Mouse (Mus musculus): ENCODE data around the gene Tenm4. TPM values are rescaled to one million over a fixed set of nuclear protein-coding genes. Genes with fewer than 3 reads are reported as not detected.

The Tenm4 gene
- polyA plus RNA-seq, 1 experiment from 2014 or later: 5.0 TPM

DNA sequence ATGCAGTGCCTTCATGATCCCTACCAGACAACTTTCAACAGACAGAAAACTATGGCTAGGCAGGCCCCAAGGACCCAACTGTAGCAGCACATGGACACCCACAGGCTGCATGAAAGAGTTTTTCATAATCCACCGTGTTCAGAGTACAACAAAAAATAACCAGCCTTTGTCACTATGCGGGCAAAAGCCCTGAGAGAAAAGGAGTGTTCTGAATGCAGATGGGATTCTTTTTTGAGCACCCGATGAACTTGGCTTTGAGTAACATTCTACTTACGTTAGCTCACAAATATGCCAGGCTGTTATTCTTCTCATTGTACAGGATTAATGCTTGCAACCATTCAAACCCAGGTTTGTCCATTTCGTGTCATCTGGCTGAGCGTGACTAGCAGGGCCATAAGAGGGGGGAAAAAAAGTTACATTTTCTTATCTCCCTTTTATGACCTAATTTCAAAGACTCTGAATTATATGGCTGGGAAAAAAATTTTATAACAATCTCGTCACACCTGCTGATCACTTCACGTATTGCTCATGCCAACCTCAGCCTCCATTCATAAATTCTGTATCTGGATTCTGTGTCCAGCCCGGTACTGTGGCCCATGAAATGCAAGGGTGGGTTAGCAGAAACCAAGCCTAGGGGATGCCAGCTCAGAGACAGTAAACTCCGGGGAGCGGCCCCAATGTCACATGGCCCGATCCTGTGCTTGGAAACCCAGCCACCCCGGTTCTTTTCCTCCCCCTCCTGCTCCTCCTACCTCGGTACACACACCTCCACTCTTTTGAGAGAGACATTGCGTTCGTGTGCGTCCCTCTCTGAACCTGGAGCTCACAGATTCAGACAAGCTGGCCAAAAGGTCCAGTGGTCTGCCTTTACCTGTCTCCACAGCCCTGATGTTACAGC is 732.3 kb downstream of the Tenm4 start:
- Histone ChIP-seq H3K27ac (ENCODE audit: low read length) (no peak overlapping the region), H3K36me3 (ENCODE audit: insufficient read depth, low read length) (no peaks in the 10 kb centered on the region), H3K9ac (replicated peaks; ENCODE audit: low read depth) (no peak overlapping the region), H3K4me2 (replicated peaks; ENCODE audit: low read depth, low read length) (no peak overlapping the region), H3K9me3 (ENCODE audit: low read length) (no peaks in the 10 kb centered on the region), H3K4me3 (ENCODE audit: low read depth, low read length) (no peak overlapping the region), H3K27me3 (replicated peaks; ENCODE audit: insufficient read depth, low read length) (no peaks in the 10 kb centered on the region), H3K4me1 (ENCODE audit: insufficient read depth, low read depth, low read length) (peaks cover 4% of the 10 kb centered on the region; the same call in 1 of the 2 replicates)
- ATAC-seq (no peak), DNase-seq (ENCODE audit: low spot score) (no peak)
- WGBS: 79% methylated on average over 17 of the region's 17 CpGs
- TF ChIP-seq EP300 (IDR thresholded peaks at IDR 0.05) (no peak), CTCF (IDR thresholded peaks at IDR 0.05) (no peak)

DNA sequence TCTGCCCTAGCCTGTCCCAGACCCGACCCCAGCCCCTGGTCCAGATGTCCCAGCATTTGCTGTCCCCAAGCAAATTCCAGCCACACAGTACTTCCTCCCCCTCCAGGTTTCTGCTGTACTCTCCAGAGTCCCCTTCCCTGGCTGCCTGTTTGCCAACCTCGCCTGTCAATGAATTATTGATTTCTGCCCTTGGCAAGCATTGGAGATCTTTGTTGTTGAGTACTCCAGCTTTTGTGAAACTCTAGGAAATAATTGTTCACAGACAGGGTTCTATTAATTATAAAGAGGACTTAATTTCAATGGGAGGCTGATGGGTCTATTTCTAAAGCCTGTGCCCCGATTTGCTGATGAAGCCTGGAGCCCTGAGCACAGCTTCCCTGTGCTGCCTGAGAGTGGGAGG is 733.4 kb downstream of the Tenm4 start:
- no peaks in the 10 kb centered on the region for H3K9me3 ChIP-seq (ENCODE audit: low read length)
- no peak for ATAC-seq
- DNase-seq (ENCODE audit: low spot score): no peak
- no peaks in the 10 kb centered on the region for H3K36me3 ChIP-seq (ENCODE audit: insufficient read depth, low read length)
- H3K4me2 ChIP-seq (replicated peaks; ENCODE audit: low read depth, low read length): no peak overlapping the region
- TF ChIP-seq CTCF (IDR thresholded peaks at IDR 0.05): no peak
- TF ChIP-seq EP300 (IDR thresholded peaks at IDR 0.05): no peak
- H3K4me1 ChIP-seq (ENCODE audit: insufficient read depth, low read depth, low read length): peaks cover 4% of the 10 kb centered on the region; the same call in 1 of the 2 replicates
- WGBS: 53% methylated on average over 3 of the region's 3 CpGs
- no peak overlapping the region for H3K27ac ChIP-seq (ENCODE audit: low read length)
- H3K4me3 ChIP-seq (ENCODE audit: low read depth, low read length): no peak overlapping the region
- no peaks in the 10 kb centered on the region for H3K27me3 ChIP-seq (replicated peaks; ENCODE audit: insufficient read depth, low read length)
- H3K9ac ChIP-seq (replicated peaks; ENCODE audit: low read depth): no peak overlapping the region

GRCm38 (mm10) chr7:96904936-96905335 is 733.9 kb downstream of the Tenm4 start:
- Histone ChIP-seq H3K4me2 (replicated peaks; ENCODE audit: low read depth, low read length) (no peak overlapping the region), H3K9me3 (ENCODE audit: low read length) (no peaks in the 10 kb centered on the region), H3K27ac (ENCODE audit: low read length) (no peak overlapping the region), H3K27me3 (replicated peaks; ENCODE audit: insufficient read depth, low read length) (no peaks in the 10 kb centered on the region), H3K9ac (replicated peaks; ENCODE audit: low read depth) (no peak overlapping the region), H3K4me1 (ENCODE audit: insufficient read depth, low read depth, low read length) (peaks cover 4% of the 10 kb centered on the region; the same call in 1 of the 2 replicates), H3K4me3 (ENCODE audit: low read depth, low read length) (no peak overlapping the region), H3K36me3 (ENCODE audit: insufficient read depth, low read length) (no peaks in the 10 kb centered on the region)
- DNase-seq (ENCODE audit: low spot score): peak; percentile 15
- peak; percentile 43; the same call in 1 of the 2 replicates for ATAC-seq
- WGBS: 68% methylated on average over 1 of the region's 1 CpGs
- TF ChIP-seq EP300 (IDR thresholded peaks at IDR 0.05): no peak
- TF ChIP-seq CTCF (IDR thresholded peaks at IDR 0.05): no peak

GRCm38 (mm10) chr7:96905422-96905821 is 734.4 kb downstream of the Tenm4 start:
- H3K36me3 ChIP-seq (ENCODE audit: insufficient read depth, low read length): no peaks in the 10 kb centered on the region
- no peak for ATAC-seq
- H3K27ac ChIP-seq (ENCODE audit: low read length): no peak overlapping the region
- H3K27me3 ChIP-seq (replicated peaks; ENCODE audit: insufficient read depth, low read length): no peaks in the 10 kb centered on the region
- no peaks in the 10 kb centered on the region for H3K9me3 ChIP-seq (ENCODE audit: low read length)
- no peak overlapping the region for H3K4me3 ChIP-seq (ENCODE audit: low read depth, low read length)
- DNase-seq (ENCODE audit: low spot score): no peak
- TF ChIP-seq EP300 (IDR thresholded peaks at IDR 0.05) (no peak), CTCF (IDR thresholded peaks at IDR 0.05) (no peak)
- WGBS: 85% methylated on average over 3 of the region's 3 CpGs
- H3K9ac ChIP-seq (replicated peaks; ENCODE audit: low read depth): no peak overlapping the region
- peaks cover 4% of the 10 kb centered on the region; the same call in 1 of the 2 replicates for H3K4me1 ChIP-seq (ENCODE audit: insufficient read depth, low read depth, low read length)
- no peak overlapping the region for H3K4me2 ChIP-seq (replicated peaks; ENCODE audit: low read depth, low read length)

DNA sequence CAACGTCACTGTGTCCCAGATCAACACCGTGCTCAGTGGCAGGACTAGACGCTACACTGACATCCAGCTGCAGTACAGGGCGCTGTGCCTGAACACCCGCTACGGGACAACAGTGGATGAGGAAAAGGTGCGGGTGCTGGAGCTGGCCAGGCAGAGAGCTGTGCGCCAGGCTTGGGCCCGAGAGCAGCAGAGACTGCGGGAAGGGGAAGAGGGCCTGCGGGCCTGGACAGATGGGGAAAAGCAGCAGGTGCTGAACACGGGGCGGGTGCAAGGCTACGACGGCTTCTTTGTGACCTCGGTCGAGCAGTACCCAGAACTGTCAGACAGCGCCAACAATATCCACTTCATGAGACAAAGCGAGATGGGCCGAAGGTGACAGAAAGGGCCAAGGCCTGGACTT is 735.2 kb downstream of the Tenm4 start:
- Histone ChIP-seq H3K9me3 (ENCODE audit: low read length) (no peaks in the 10 kb centered on the region), H3K36me3 (ENCODE audit: insufficient read depth, low read length) (no peaks in the 10 kb centered on the region), H3K27ac (ENCODE audit: low read length) (no peak overlapping the region), H3K4me2 (replicated peaks; ENCODE audit: low read depth, low read length) (no peak overlapping the region), H3K4me3 (ENCODE audit: low read depth, low read length) (no peak overlapping the region), H3K4me1 (ENCODE audit: insufficient read depth, low read depth, low read length) (peaks cover 4% of the 10 kb centered on the region; the same call in 1 of the 2 replicates), H3K9ac (replicated peaks; ENCODE audit: low read depth) (no peak overlapping the region), H3K27me3 (replicated peaks; ENCODE audit: insufficient read depth, low read length) (no peaks in the 10 kb centered on the region)
- ATAC-seq (no peak), DNase-seq (ENCODE audit: low spot score) (no peak)
- 88% methylated on average over 20 of the region's 20 CpGs for WGBS
- TF ChIP-seq EP300 (IDR thresholded peaks at IDR 0.05) (no peak), CTCF (IDR thresholded peaks at IDR 0.05) (no peak)

DNA sequence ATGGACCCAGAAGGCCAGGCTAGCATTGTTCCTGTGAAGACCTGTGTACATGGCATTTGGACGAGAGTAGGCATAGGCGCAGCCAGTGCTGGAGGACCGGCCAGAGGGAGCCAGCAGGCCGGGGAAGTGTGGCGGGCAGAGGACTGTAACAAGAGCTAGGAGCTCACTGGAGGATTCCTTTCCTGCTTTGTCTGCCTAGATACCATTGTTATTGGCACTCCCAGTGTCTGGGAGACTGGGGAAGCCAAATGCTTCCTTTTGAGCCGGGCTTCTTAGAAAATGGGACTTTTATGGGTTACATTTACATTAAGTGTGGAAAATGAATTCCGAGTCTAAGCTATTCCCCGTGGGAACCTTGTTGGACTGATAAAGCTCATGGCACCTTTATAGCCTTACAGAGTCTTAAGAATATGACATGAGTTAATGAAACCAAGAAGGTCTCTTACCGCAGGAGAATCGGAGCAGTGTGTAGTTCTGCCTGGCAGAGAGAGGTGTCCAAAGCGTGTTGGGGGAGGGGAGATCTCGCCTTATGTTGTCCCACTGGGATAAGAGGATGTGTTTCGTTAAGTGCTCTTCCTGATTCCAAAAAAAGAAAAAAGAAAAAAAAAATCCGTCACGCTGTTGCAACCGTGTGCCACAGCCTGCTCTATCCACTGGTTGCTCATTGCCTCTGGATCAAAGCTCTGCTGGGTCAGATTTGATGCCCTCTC is 737.1 kb downstream of the Tenm4 start:
- ATAC-seq: no peak
- Histone ChIP-seq H3K9ac (replicated peaks; ENCODE audit: low read depth) (no peak overlapping the region), H3K27ac (ENCODE audit: low read length) (no peak overlapping the region), H3K9me3 (ENCODE audit: low read length) (no peaks in the 10 kb centered on the region), H3K4me1 (ENCODE audit: insufficient read depth, low read depth, low read length) (no peaks in the 10 kb centered on the region; the same call in 1 of the 2 replicates), H3K27me3 (replicated peaks; ENCODE audit: insufficient read depth, low read length) (no peaks in the 10 kb centered on the region), H3K36me3 (ENCODE audit: insufficient read depth, low read length) (no peaks in the 10 kb centered on the region), H3K4me2 (replicated peaks; ENCODE audit: low read depth, low read length) (no peak overlapping the region), H3K4me3 (ENCODE audit: low read depth, low read length) (no peak overlapping the region)
- TF ChIP-seq EP300 (IDR thresholded peaks at IDR 0.05) (no peak), CTCF (IDR thresholded peaks at IDR 0.05) (no peak)
- DNase-seq (ENCODE audit: low spot score): no peak
- 77% methylated on average over 16 of the region's 16 CpGs for WGBS

Data from lung, postnatal 0 days (tissue).